Mouse (Mus musculus): ENCODE data around the gene Jmjd8. TPM values are rescaled to one million over a fixed set of nuclear protein-coding genes. Genes with fewer than 3 reads are reported as not detected.

The Jmjd8 gene
- polyA plus RNA-seq (2017; shearing (Covaris generic)), result 18.3 TPM

GRCm38 (mm10) chr17:25828712-25829557 lies at the start of gene Jmjd8:
Gene Jmjd8 (plus strand): TSS chr17:25828867.

GRCm38 (mm10) chr17:25785281-25785745 lies 43.4 kb upstream of the Jmjd8 start, which contains the start of gene Haghl:
Gene Haghl (minus strand): TSS chr17:25785673.

DNA sequence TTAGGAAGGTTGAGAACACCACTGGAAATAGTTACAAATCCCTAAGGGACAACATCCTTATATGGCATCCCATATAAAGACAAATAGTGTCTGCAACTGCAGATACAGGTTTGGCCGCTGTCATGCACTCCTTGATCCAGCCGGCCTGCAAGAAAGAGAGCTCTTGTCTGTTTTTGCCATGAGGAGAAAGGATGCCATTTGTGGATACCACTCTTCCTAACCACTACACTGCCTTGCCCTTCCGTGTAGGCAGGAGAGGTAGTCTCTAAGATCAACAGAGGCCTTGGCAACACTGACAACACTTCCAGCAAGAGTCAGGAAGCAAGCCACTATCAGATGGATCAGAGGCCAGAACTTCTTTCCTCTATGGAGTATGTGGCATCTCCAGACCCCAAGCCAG lies 42.4 kb upstream of the Jmjd8 start, which contains the start of gene Ccdc78:
TSS of gene Ccdc78 (plus strand) at position 301 of the 400 bp plus-strand sequence.

GRCm38 (mm10) chr17:25792615-25793014 lies 36.1 kb upstream of the Jmjd8 start, which contains the start of gene Fam173a:
Gene Fam173a (minus strand): TSS chr17:25792901.

DNA sequence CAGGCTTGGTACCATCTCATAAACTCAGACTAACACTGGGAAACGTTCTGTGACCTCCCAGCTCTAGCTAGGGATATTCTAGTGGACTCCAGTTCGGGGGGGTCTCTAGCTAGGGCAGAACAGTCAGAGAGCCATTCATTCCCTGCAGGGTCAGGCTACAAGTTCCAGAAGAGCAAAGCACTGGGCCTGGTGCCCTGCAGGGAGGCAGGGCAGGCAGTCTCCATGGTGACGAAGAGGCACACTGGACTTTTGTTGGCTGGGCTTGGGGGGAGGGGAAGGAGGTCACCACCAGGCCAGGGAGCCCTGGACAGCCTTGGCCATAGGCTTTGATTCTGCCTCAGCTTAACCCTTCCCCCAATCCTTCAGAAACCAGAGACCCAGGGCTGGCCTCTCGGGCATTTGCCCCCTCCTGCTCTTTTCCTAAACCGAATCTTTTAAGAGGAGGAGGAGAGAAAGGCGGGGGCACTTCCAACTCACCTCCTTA lies 33.0 kb upstream of the Jmjd8 start, which contains the start of gene AC134908.4:
TSS of gene AC134908.4 (minus strand) at position 51 of the 484 bp plus-strand sequence.

GRCm38 (mm10) chr17:25796951-25797369 lies 31.7 kb upstream of the Jmjd8 start, which contains the start of gene Metrn:
Gene Metrn (minus strand): TSS chr17:25797136.

DNA sequence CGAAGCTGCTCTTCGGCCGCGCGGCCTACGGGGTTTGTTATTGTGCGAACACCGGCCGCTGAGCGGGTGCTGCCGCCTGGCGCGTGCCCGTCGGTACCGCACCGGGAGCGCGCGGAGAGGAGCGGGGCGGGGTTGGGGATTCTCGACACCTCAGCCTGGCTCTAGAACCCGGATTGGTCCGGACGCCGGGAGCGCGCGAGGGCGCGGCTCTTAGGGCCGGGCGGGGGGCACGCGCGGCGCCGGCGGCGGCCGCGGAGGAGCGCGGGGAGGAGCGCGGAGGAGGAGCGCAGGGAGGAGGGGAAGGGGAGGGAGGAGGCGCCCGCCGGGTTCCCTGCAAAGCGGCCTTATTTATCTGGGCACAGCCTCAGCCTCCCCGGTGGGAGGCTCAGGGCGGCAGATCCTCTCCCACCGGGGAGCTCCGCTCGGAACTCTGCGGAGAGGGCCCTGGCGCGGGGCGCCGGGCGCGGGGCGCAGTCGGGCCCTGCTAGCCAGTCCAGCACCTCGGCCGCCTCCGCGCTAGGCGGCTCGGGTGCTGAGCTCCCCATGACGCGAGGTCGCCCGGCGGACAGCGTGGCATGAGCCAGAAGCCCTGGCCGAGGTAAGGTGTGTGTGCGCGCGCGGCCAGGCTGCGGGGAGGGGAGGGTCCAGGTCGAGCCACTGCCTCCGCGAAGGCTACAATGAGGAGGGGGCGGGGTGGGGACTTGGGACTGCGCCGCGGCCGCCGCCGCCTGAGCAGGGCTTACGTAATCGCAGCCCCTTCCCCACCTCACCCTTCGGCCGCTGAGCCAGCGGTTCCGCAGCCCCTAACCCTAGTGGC lies 19.7 kb upstream of the Jmjd8 start, which contains the start of gene Fbxl16:
TSS of gene Fbxl16 (plus strand) at position 297 of the 817 bp plus-strand sequence.

DNA sequence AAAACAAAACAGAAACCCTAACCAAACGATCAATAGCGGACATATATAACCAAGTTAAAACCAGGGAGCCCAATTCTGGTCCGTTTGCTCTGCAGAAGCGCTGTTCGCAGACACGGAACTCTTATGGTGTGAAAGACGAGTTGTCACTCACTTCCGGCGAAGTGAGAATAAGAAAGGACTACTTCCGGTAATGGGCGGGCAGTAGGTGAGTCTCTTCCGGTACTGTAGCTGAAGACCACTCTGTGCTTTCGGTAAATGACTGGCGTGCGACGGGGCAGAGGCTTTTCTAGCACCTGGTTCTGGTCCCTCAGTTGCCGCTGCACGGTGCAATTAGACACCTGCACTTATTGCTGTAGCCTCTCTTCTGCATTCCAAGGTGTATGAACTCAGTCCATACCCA lies 5.2 kb upstream of the Jmjd8 start, which contains the start of gene Wdr24:
TSS of gene Wdr24 (plus strand) at position 176 of the 400 bp plus-strand sequence.

GRCm38 (mm10) chr17:25833291-25833663 lies 4.6 kb downstream of the Jmjd8 start, which contains the start of gene Stub1:
Gene Stub1 (minus strand): TSS chr17:25833404.

DNA sequence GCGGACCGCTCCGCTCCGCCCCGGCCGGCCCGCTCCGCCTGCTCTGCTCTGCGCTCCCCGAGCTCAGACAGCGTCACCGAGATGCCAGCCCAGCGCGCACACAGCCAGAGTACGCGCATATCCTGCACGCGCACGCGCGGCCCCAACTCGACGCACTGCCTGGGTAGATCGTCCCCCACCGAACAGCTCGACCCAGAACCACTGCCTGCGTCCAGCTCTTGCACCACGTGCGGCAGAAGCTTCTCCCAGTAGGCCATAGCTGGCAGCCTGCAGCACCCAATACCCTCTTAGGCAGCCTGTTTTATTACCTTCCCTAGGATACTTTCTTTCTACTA lies 8.4 kb downstream of the Jmjd8 start, which contains the start of gene Rhbdl1:
TSS of gene Rhbdl1 (minus strand) at position 220 of the 335 bp plus-strand sequence.

DNA sequence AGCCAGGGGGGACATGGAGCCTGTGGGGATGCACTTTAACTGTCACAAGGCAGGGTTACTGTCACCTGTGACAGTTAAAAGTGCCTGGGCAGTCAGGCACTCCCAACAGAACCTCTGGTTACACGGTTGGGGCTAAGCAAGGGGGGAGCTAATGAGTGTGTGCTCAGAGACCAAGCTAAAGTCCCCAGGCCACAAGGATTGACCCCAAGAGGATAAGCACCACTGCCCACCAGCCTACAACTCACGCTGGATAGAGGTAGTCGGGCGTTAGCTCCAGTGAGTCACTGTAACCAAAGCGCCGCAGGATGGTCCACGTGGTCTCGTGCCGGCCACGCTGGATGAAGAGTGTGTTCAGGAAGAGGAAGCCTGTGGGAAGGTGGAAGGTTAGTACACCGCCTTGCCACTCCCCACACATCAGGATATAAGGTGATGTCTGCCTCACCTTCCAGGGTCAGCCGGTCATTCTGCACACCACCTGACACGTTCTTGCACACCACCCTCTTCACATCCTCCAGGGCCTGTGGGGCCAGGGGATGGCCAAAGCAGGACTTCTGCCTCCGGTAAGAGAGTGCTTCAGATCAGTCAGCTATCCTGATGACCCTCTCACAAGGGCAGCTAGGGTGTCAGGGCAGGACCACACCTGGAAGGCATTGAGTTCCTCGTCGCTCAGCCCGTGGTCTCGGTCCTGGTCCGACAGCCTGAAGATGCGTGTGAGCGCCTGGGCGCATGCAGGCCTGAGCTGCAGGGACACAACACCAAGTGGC lies 12.6 kb downstream of the Jmjd8 start, which contains the start of gene Gm20683:
TSS of gene Gm20683 (minus strand) at position 647 of the 764 bp plus-strand sequence.

DNA sequence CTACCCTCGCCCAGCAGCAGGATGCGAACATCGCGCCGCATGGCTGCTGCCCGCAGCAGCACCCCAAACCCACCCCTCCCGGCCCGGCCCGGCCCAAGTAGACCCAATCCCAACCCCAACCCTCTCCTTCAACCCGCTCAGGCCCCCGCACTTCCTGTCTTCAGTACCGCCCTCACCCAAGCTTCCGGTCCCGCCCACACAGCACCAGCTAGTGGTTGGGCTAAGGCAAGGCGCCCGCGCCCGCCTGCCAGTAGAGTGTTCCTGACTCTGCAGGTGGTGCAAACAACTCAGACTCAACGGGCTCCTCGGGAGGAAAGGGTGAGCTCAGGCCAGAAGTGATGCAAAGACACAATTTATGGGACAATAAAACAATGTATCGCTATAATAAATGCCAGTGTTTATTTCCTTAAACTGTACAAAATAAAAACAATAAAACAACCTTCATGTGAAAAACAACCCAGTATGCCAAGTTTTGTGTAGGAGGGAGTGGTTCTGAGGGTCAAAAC lies 15.8 kb downstream of the Jmjd8 start, which contains the start of gene Rhot2:
TSS of gene Rhot2 (minus strand) at position 456 of the 506 bp plus-strand sequence.

DNA sequence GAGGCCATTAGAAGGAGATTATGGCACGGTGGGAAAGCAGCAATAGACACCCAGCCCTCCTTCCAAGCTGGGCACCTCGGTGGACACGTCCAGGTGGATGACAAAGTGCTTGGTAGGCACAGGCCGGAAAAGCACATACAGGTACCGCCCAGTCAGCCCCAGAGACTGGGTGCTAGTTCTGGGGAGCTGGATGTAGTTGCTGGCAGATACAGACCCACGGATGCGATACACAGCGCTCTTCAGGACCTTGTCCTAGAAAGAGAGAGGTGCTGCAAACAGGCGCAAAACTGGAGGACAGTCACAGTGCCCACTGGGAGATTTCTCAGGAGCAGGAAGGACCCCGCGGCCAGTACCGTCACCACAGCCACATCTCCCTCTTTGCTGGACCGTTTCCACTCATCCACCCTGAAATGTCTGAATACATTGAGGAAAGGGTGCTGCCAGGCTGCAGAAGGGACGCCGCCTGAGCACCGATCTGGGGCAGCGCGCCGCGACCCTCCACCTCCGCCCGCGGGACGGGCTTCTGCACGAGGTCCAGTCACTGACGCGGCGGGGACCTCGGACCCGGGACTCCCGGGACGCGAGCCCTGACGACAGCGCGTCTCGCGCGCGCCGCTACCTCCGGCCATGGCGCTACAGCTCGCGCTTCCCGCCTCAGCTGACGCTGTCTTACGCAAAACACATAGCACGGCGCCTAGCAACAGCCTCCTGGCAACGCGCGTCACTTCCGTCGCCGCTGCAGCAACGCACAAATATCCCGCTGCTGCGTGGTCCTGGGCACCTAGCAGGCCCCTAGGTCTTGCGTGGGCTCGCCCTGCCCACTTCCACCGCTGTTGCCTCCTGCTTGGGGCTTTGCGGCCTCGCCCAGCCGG lies 32.4 kb downstream of the Jmjd8 start, which contains the start of gene Wdr90:
TSS of gene Wdr90 (minus strand) at position 670 of the 872 bp plus-strand sequence.

GRCm38 (mm10) chr17:25868601-25869191 lies 40.0 kb downstream of the Jmjd8 start, which contains the start of gene Mcrip2:
Gene Mcrip2 (minus strand): TSS chr17:25868764.

GRCm38 (mm10) chr17:25874721-25875170 lies 46.1 kb downstream of the Jmjd8 start, which contains the start of gene Mettl26:
Gene Mettl26 (plus strand): TSS chr17:25875074.

DNA sequence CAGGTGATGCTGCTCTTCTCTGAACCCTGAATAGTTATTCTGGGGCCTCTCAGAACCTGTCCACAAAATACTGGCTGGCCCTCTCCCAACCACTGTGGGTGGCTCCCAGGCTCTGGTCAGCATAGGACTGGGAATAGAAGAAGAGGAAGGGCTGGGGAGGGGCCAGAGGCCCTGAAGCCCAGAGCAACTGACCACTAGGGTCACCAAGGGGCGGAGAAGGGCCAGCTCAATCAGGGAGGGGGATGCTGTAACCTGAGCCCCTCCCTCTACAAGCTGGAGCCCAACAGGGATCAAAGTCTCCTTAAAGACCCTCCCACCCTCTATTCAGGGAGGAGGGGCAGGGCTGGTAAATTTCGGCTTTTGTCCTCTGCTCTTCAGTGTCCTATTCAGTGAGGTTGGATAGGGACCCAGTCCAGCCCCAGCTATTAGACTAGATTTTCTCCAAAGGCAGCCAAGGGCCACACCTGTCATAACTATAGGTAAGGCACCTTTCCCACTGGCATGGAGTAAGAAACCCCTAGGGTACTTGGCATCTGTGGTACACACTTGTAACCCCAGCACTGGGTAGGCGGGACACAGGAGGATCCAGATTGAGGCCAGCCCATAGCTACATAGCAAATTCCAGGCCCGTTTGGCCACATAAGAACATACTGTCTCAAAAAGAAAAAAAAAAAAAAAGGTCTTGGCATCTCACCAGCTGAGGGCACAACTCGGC lies 51.7 kb downstream of the Jmjd8 start, which contains the start of gene Wfikkn1:
TSS of gene Wfikkn1 (minus strand) at position 663 of the 715 bp plus-strand sequence.

